Mouse (Mus musculus): ENCODE results near the gene Cog8. TPM values are rescaled to one million over a fixed set of nuclear protein-coding genes. Genes with fewer than 3 reads are reported as not detected.

Gene Cog8
- polyA plus RNA-seq, 1 experiment from 2014 or later: 39.3 TPM

Small RNAs within 50 kb of the gene (microRNA-seq; reads per million reads assigned to microRNA genes)
- gene Mir7075: 0.62 reads per million

Other genes starting within 250 kb of the Cog8 start
- 0.96 and 1.7 TPM in 2 replicates for gene Has3, start 186.4 kb downstream of the Cog8 start, polyA plus RNA-seq (2015; fragmentation: Nextera tagmentation; extraction: Ambion mirVana)
- gene Utp4, start 163.1 kb downstream of the Cog8 start, polyA plus RNA-seq (2015; fragmentation: Nextera tagmentation; extraction: Ambion mirVana): 48.6 and 52.4 TPM in 2 replicates
- 2.8 and 4.8 TPM in 2 replicates for gene Sntb2, start 120.9 kb downstream of the Cog8 start, polyA plus RNA-seq (2015; fragmentation: Nextera tagmentation; extraction: Ambion mirVana)
- gene Vps4a, start 25.5 kb downstream of the Cog8 start, polyA plus RNA-seq (2015; fragmentation: Nextera tagmentation; extraction: Ambion mirVana): 153 and 158 TPM in 2 replicates
- 37.1 and 38.4 TPM in 2 replicates for gene Pdf, start 8.1 kb downstream of the Cog8 start, polyA plus RNA-seq (2015; fragmentation: Nextera tagmentation; extraction: Ambion mirVana)
- gene Nip7, start 188 bp upstream of the Cog8 start, polyA plus RNA-seq (2015; fragmentation: Nextera tagmentation; extraction: Ambion mirVana): 76.7 and 80.5 TPM in 2 replicates
- gene Tmed6, start 9.0 kb upstream of the Cog8 start, polyA plus RNA-seq (2015; fragmentation: Nextera tagmentation; extraction: Ambion mirVana): not detected in 2 replicates
- 21.9 and 22.1 TPM in 2 replicates for gene Terf2, start 39.9 kb upstream of the Cog8 start, polyA plus RNA-seq (2015; fragmentation: Nextera tagmentation; extraction: Ambion mirVana)
- gene Cyb5b, start 94.0 kb upstream of the Cog8 start, polyA plus RNA-seq (2015; fragmentation: Nextera tagmentation; extraction: Ambion mirVana): 114 and 122 TPM in 2 replicates
- gene Nfat5, start 236.8 kb upstream of the Cog8 start, polyA plus RNA-seq (2015; fragmentation: Nextera tagmentation; extraction: Ambion mirVana): 8.5 and 11.8 TPM in 2 replicates

Data from forebrain, embryonic 16.5 days (tissue).